Mouse (Mus musculus) heart, adult 2 months (tissue): Measurements from ENCODE around the gene Gm8909. TPM values are rescaled to one million over a fixed set of nuclear protein-coding genes. Genes with fewer than 3 reads are reported as not detected.

Source experiments
- polyA plus RNA-seq: library from polyadenylated mRNA; depleted of rRNA; stranded (reverse); fragments of >200 nt; gene quantifications from 2 replicates; pipeline ENCODE4 v1.2.3, GENCODE M21; 2012; rRNA removed
- total RNA-seq, 2 experiments: library from RNA; stranded (reverse); gene quantifications; 2 replicates each; pipeline ENCODE4 v1.2.3; 2021

The Gm8909 gene
- total and polyA plus RNA-seq, 3 experiments = 0.29 TPM; not detected in 2

Other genes with a start within 250 kb of the Gm8909 start
- gene Abcf1, start 198.8 kb downstream of the Gm8909 start, total RNA-seq = 10 to 100 TPM; 63.0 to 75.2 TPM
- 54.5 and 59.6 TPM in 2 replicates for gene Abcf1, start 198.8 kb downstream of the Gm8909 start, polyA plus RNA-seq
- gene Gnl1, start 188.7 kb downstream of the Gm8909 start, total RNA-seq = 10 to 100 TPM; 27.4 to 35.6 TPM
- gene Gnl1, start 188.7 kb downstream of the Gm8909 start, polyA plus RNA-seq = 17.0 and 18.2 TPM in 2 replicates
- 1 to 10 TPM; 3.9 to 4.3 TPM for gene Prr3, start 188.3 kb downstream of the Gm8909 start, total RNA-seq
- gene Prr3, start 188.3 kb downstream of the Gm8909 start, polyA plus RNA-seq = 6.8 and 7.6 TPM in 2 replicates
- gene H2-T24, start 148.0 kb downstream of the Gm8909 start, total RNA-seq = 1 to 10 TPM; 7.5 to 9.6 TPM
- gene H2-T24, start 148.0 kb downstream of the Gm8909 start, polyA plus RNA-seq = 4.3 and 9.4 TPM in 2 replicates
- 10 to 100 TPM; 27.3 to 34.1 TPM for gene H2-T23, start 135.7 kb downstream of the Gm8909 start, total RNA-seq
- 43.4 and 46.4 TPM in 2 replicates for gene H2-T23, start 135.7 kb downstream of the Gm8909 start, polyA plus RNA-seq
- gene H2-T22, start 125.8 kb downstream of the Gm8909 start, total RNA-seq = 10 to 100 TPM in 1 of 2 experiments, 1 to 10 TPM in 1; 7.4 to 10.6 TPM
- gene H2-T22, start 125.8 kb downstream of the Gm8909 start, polyA plus RNA-seq = 23.4 and 23.8 TPM in 2 replicates
- gene Gm6034, start 125.6 kb downstream of the Gm8909 start, total RNA-seq = not detected
- gene Gm6034, start 125.6 kb downstream of the Gm8909 start, polyA plus RNA-seq = not detected in 2 replicates
- 1 to 10 TPM; 3.5 to 4.4 TPM for gene Gm11127, start 110.2 kb downstream of the Gm8909 start, total RNA-seq
- gene Gm11127, start 110.2 kb downstream of the Gm8909 start, polyA plus RNA-seq = not detected in 2 replicates
- under 1 TPM in 1 of 2 experiments, not detected in 1; 0.23 TPM for gene Gm19684, start 46.9 kb downstream of the Gm8909 start, total RNA-seq
- gene Gm19684, start 46.9 kb downstream of the Gm8909 start, polyA plus RNA-seq = 0.16 and 0.41 TPM in 2 replicates
- not detected for gene Gm7030, start 39.1 kb downstream of the Gm8909 start, total RNA-seq
- not detected in 2 replicates for gene Gm7030, start 39.1 kb downstream of the Gm8909 start, polyA plus RNA-seq
- not detected for gene H2-T3, start 21.8 kb upstream of the Gm8909 start, total RNA-seq
- not detected in 2 replicates for gene H2-T3, start 21.8 kb upstream of the Gm8909 start, polyA plus RNA-seq
- 10 to 100 TPM; 35.5 to 43.8 TPM for gene Rpp21, start 89.5 kb upstream of the Gm8909 start, total RNA-seq
- gene Rpp21, start 89.5 kb upstream of the Gm8909 start, polyA plus RNA-seq = 49.8 and 59.1 TPM in 2 replicates
- gene Trim39, start 103.7 kb upstream of the Gm8909 start, total RNA-seq = 1 to 10 TPM; 6.7 to 7.6 TPM
- 6.0 and 8.7 TPM in 2 replicates for gene Trim39, start 103.7 kb upstream of the Gm8909 start, polyA plus RNA-seq
- not detected for gene H2-M10.2, start 118.0 kb upstream of the Gm8909 start, total RNA-seq
- gene H2-M10.2, start 118.0 kb upstream of the Gm8909 start, polyA plus RNA-seq = not detected in 2 replicates
- not detected for gene H2-M10.1, start 157.6 kb upstream of the Gm8909 start, total RNA-seq
- not detected in 2 replicates for gene H2-M10.1, start 157.6 kb upstream of the Gm8909 start, polyA plus RNA-seq
- not detected for gene H2-M10.3, start 199.9 kb upstream of the Gm8909 start, total RNA-seq
- gene H2-M10.3, start 199.9 kb upstream of the Gm8909 start, polyA plus RNA-seq = not detected in 2 replicates